Mouse (Mus musculus) liver (tissue): ENCODE measurements around the gene Clec2i.
"Not testable (repeated sequence)": the region's sequence is repeated elsewhere in the genome, so short reads cannot be mapped to it uniquely, and the experiment has no call there.

Experiments used
- DNase-seq: peaks from one replicate; pipeline ENCODE4 v3.0.0-alpha.2; 2020; ENCODE audit warnings: mixed read lengths

Clec2i gene

DNA sequence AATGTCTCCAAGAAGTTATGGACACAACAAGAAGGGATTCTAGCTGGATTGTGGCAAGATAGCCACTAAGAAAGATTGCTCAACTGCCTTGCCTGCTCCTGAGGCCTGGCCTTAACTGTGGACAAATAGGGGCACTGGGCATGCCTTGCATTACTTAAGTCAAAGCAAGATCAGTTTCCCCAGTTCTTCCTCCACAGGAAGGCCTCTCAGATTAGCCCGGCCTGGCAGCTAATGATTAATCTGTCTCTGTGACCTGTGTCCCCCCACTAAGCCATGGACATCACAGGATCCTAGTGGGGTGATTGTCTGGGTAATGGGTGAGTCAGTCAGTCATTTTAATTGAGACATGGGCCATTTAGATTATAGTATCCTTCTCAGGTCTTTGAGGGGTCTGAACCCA lies 31.9 kb upstream of the Clec2i start:
- DNase-seq = no peak

GRCm38 (mm10) chr6:128856250-128856649 lies 31.1 kb upstream of the Clec2i start:
- DNase-seq = peak; percentile 34

DNA sequence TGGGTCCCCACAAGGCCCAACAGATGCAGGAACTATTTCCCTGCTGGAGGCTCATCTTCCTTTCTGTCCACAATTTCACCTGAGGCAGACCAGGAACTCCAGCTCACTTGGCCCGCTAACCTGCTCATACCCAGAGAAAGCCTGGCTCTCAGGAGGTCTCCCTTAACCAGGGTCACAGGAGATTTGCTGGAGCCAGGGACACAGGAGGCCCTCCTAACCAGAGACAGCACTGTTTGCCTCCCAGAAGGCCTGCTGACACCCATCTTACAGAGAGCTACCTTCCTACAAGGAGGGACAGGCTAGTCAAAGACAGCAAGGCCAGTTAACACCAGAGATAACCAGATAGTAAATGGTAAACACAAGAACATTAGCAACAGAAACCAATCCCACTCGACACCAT lies 29.4 kb upstream of the Clec2i start:
- DNase-seq = no peak

DNA sequence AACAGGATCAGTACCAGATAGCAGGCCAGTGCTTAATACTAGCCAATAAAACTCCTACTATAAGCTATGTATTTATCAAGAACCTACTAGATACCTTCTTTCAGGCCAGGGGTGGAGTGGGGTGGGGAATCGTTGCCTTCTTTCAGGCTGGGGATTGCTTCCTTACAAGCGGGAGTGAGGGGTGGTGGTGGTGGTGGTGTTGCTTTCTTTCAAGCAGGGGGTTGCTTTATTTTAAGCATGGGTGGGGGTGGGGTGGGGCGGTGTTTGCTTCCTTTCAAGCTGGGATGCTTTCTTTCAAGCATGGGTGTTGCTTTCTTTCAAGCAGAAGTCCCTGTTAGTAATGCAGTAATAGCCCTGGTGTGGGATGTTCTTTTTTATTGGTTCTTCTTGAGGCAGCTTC lies 18.5 kb upstream of the Clec2i start:
- DNase-seq = no peak

GRCm38 (mm10) chr6:128871910-128872610 lies 15.3 kb upstream of the Clec2i start:
- no peak for DNase-seq

DNA sequence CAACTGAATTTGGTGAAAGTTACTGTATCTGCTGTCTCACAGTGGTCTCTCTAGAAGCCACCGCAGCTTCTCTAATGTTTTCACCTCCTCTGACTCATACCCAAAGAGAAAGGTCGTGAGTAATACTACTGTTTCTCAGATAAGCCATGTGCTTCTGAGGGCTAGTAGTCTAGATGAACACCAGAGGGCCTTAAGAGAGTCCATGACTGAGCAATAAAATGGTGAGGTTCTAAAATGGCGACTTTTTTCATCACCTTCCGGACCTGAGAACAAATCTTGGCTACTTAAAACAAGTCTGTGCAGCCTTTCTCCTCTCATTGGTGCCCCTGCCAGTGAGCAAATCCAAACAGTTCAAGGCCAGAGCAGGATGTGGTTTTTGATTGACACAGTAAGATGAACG lies 1.4 kb downstream of the Clec2i start:
- no peak for DNase-seq

- DNase-seq = no peak
These were observed 3.6 kb downstream of the Clec2i start, which contains the start of gene BC035044 for GRCm38 (mm10) chr6:128890948-128891355. Gene BC035044 (minus strand): TSS chr6:128891126.

GRCm38 (mm10) chr6:128895404-128896001 lies 8.1 kb downstream of the Clec2i start:
- DNase-seq = no peak

DNA sequence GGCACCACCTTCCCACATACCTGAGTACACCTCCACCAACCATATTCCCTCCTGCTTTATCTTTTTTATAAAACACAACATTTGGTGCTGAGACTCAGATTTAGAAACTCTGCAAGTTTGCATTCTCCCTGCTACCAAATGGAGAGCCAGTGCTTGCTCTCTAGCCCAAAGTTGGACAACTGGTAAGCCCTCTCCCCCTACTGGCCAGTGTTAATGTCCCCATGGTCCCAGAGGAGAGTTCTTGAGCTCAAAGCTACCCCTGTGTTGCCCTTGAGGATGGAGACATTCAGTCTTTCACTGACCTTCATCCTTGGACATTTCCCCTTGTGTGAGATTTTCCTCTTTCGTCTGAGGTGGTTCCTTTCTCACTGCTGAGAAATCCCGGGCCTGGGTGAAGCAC lies 12.7 kb downstream of the Clec2i start:
- no peak for DNase-seq

DNA sequence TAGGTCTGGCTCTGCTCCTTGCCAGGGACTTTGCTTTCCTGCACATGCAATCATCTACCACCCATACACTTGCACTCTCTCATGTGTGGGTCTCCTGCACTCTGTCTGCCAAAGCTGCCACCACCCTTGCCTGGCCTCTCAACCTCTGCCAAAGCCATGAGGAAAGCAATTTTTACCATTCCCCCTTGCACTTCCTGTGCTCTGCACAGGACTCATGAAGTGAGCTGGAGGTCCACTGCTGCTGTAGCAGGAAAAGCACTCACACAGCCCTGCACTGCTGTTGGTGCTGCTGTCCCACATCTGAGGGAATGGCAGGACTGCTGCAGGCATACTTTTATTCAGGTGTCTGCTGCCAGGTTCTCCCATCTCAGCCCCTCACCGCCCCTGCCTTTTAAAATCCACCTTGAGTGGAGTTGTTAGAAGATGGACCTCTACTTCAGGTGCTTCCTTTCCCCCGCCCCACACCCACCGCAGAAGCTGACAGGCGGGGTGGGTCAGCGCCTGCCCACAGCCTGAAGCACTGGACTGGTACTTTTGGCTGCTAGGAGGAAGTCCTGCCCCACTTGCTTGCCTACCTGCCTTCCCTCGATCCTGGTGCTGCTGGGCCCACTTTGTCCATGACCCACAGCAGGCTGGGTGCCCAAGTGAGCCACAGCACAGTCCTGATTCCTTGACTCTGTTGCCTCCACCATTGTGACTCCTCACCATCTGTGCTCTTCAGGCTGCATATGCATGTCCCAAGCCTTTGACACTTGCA lies 13.6 kb downstream of the Clec2i start:
- not testable (repeated sequence) for DNase-seq

DNA sequence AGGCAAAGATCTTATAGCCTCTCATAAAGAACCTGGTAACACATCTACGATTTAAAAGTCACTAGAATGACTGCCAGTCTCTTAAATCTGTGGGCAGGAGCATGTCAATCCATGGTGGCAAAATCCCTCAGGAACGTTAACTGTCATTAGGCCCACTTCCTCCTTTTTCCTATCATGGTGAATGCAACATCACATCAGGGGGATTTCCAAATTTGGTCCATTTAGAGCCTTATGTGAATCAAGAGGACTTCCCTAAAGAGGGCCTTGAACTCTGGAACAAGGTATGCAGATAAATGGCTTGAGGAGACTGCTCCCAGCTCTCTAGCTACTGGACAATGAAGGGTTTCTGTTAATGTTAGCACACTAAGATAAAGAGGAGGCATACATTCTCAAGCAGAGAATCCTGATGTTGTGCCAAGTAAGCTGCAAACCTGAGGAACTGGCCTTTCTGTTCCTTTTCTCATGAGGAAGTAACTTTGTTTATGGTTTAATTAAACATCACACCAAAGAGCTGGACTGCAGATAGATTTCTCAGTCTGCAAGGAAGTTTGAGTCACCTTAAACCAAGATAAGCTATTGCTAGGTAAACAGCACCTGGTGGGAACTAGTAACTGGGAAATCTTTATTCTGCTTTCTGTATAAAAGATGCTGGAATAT lies 26.3 kb downstream of the Clec2i start:
- DNase-seq = no peak

DNA sequence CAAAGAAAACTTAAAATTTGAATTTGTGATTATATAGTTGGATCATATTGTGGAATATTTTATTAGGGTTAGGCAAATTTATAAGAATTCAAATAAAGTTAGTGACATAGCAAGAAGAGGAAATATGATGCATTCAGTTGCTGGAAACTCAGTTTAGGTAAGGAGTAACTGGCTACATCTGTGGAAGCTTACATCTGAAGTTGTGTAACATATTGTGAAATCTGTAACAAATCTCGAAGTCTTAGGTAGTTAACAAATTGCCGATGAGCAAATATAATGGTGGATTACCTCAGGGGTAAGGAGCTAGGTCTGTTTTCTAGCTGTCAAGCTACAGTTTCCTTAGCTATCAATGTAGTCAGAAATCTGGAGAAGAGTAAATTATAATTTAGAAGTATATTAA lies 29.9 kb downstream of the Clec2i start:
- DNase-seq = no peak

GRCm38 (mm10) chr6:128933050-128933449 lies 45.7 kb downstream of the Clec2i start:
- DNase-seq = no peak

GRCm38 (mm10) chr6:128934081-128934480 lies 46.7 kb downstream of the Clec2i start, which contains the start of gene Clec2g:
Gene Clec2g (plus strand): TSS chr6:128934381.
- not testable (repeated sequence) for DNase-seq

GRCm38 (mm10) chr6:128935889-128936665 lies 48.7 kb downstream of the Clec2i start:
- DNase-seq = not testable (repeated sequence)

DNA sequence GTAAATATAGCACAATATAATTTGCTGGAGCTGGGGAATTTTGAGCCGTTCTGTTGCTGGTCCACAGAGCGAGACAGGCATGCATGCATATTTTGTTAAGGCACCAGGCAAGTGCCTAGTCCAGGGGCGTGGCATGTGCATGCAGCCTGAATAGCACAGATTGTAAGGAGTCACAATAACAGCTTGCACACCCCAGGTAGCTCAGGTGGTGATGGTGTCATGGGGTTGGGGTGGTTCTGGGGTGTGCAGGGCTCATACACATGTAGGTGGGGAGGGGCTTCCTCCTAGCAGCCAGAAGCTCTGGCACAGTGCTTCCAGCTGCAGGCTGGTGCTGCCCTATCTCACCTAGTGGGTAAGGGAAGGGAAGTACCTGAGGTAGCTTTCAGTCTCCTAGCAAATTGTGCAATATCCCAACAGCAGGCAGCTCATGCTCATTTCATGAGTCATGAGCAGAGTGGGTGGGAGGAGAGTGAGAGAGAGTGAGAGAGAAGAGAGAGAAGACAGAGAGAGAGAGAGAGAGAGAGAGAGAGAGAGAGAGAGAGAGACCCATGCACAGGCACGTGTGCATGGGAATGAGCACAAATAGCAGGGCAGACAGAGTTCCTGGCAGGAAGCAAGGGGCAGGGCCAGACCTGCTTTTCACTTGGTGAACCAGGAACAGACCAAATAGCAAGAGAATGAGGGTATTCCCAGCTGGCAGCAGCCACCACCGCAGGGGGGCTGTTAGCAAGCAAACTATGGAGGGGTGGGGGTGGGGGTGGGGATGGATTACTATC lies 54.4 kb downstream of the Clec2i start:
- DNase-seq = no peak

DNA sequence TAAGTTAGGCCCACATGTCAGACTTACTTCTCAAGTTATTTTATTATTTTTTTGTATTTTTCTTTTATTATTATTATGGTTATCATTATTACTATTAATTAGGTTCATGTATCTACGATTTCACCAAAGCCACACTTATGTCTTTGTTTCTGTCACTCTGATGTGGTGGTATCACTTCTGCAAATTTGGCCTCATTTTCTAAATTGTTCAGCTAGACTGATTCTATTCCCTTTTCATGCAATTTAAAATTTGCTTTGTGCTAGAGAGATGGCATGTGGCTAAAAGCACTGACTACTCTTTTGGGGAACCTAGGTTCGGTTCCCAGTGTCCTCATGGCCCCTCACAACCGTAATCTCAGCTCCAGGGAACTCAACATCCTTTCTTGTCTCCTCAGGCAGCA lies 58.2 kb downstream of the Clec2i start:
- DNase-seq = no peak
